Mouse (Mus musculus) limb, embryonic 11.5 days (tissue): ENCODE measurements around the gene Fgf12. TPM values are rescaled to one million over a fixed set of nuclear protein-coding genes. Genes with fewer than 3 reads are reported as not detected.

Source experiments
- ATAC-seq: fragments of 200-750 bp; cut with Nextera tagmentation; 2 replicates; pipeline ENCODE4 v1.8.0; 2017; ENCODE audit warnings: low read depth; ENCODE audit not compliant: insufficient number of reproducible peaks, low FRiP score, low TSS enrichment
- DNase-seq: peaks from one replicate; pipeline ENCODE4 v3.0.0-alpha.2; 2015; ENCODE audit warnings: low spot score
- H3K27ac ChIP-seq: fragments of 300-500 bp; sonication (generic); replicated peaks from 2 replicates; pipeline ENCODE4 v1.5.1; 2014; ENCODE audit warnings: low read depth, mild to moderate bottlenecking, low read length
- H3K27me3 ChIP-seq: fragments of 300-500 bp; sonication (generic); 2 replicates; pipeline ENCODE4 v1.6.1; 2014; ENCODE audit warnings: mild to moderate bottlenecking, low read length, mixed read lengths; ENCODE audit not compliant: control insufficient read depth, insufficient read depth
- H3K36me3 ChIP-seq: fragments of 300-500 bp; sonication (generic); 2 replicates; pipeline ENCODE4 v1.6.1; 2014; ENCODE audit warnings: mild to moderate bottlenecking, low read length, moderate library complexity, mixed read lengths; ENCODE audit not compliant: control insufficient read depth, insufficient read depth
- H3K4me1 ChIP-seq: fragments of 300-500 bp; sonication (generic); 2 replicates; pipeline ENCODE4 v1.6.1; 2014; ENCODE audit warnings: low read length, mixed read lengths; ENCODE audit not compliant: control insufficient read depth, insufficient read depth
- H3K4me2 ChIP-seq: fragments of 300-500 bp; sonication (generic); 2 replicates; pipeline ENCODE4 v1.6.1; 2014; ENCODE audit warnings: low read depth, mild to moderate bottlenecking, moderate library complexity; ENCODE audit not compliant: severe bottlenecking
- H3K4me3 ChIP-seq: fragments of 300-500 bp; sonication (generic); 2 replicates; pipeline ENCODE4 v1.5.1; 2014; ENCODE audit warnings: low read depth, low read length
- H3K9ac ChIP-seq: fragments of 300-500 bp; sonication (generic); 2 replicates; pipeline ENCODE4 v1.6.1; 2014; ENCODE audit warnings: mild to moderate bottlenecking, low read length
- H3K9me3 ChIP-seq: fragments of 300-500 bp; sonication (generic); 2 replicates; pipeline ENCODE4 v1.6.1; 2016; ENCODE audit warnings: low read length; ENCODE audit not compliant: control insufficient read depth
- WGBS: fragments of 180-500 bp; shearing (Covaris S2); extraction: QIAGEN DNeasy Blood & Tissue Kit; methylation state at CpG from one replicate; pipeline ENCODE4 v1.1.7; 2014; 5-methylcytosine and 5-hydroxymethylcytosine counted together
- polyA plus RNA-seq: library from polyadenylated mRNA; unstranded; fragments of >200 nt; fragmentation: Nextera tagmentation; extraction: Ambion mirVana; gene quantifications from 2 replicates; pipeline ENCODE4 v1.2.1, GENCODE M21; 2014

Fgf12 gene
- polyA plus RNA-seq, 1 experiment from 2014 or later: 1.0 TPM

- Histone ChIP-seq H3K9ac (no peak overlapping the region), H3K27me3 (no peaks in the 10 kb centered on the region)
- 80% methylated on average over 4 of the region's 4 CpGs for WGBS
These were observed 52.5 kb downstream of the Fgf12 start for GRCm38 (mm10) chr16:28700346-28700745.

GRCm38 (mm10) chr16:28696851-28697250, 56.0 kb downstream of the Fgf12 start:
- Histone ChIP-seq H3K27me3 (no peaks in the 10 kb centered on the region), H3K27ac (no peak overlapping the region), H3K4me3 (no peak overlapping the region), H3K9me3 (no peaks in the 10 kb centered on the region), H3K4me2 (no peak overlapping the region), H3K4me1 (no peaks in the 10 kb centered on the region), H3K9ac (no peak overlapping the region), H3K36me3 (no peaks in the 10 kb centered on the region)
- DNase-seq (no peak), ATAC-seq (no peak)
- 81% methylated on average over 3 of the region's 3 CpGs for WGBS

More at GRCm38 (mm10) chr16:28700346-28700745, 52.5 kb downstream of the Fgf12 start:
- ATAC-seq (no peak), DNase-seq (no peak)
- Histone ChIP-seq H3K4me2 (no peak overlapping the region), H3K36me3 (no peaks in the 10 kb centered on the region), H3K9me3 (no peaks in the 10 kb centered on the region), H3K27ac (no peak overlapping the region), H3K4me1 (no peaks in the 10 kb centered on the region), H3K4me3 (no peak overlapping the region)

- Histone ChIP-seq H3K9ac (no peak overlapping the region), H3K27ac (no peak overlapping the region), H3K36me3 (no peaks in the 10 kb centered on the region), H3K4me2 (no peak overlapping the region), H3K4me1 (no peaks in the 10 kb centered on the region), H3K27me3 (no peaks in the 10 kb centered on the region), H3K9me3 (no peaks in the 10 kb centered on the region), H3K4me3 (no peak overlapping the region)
- ATAC-seq: no peak
- no peak for DNase-seq
- 37% methylated on average over 15 of the region's 15 CpGs for WGBS
These were observed 58.6 kb downstream of the Fgf12 start for GRCm38 (mm10) chr16:28694113-28694899.

GRCm38 (mm10) chr16:28688861-28689385, 63.9 kb downstream of the Fgf12 start:
- Histone ChIP-seq H3K9ac (no peak overlapping the region), H3K4me2 (no peak overlapping the region), H3K4me3 (no peak overlapping the region), H3K4me1 (no peaks in the 10 kb centered on the region), H3K9me3 (no peaks in the 10 kb centered on the region), H3K27me3 (no peaks in the 10 kb centered on the region), H3K27ac (no peak overlapping the region), H3K36me3 (no peaks in the 10 kb centered on the region)
- 93% methylated on average over 9 of the region's 9 CpGs for WGBS
- ATAC-seq: no peak
- no peak for DNase-seq

GRCm38 (mm10) chr16:28681625-28682024, 71.2 kb downstream of the Fgf12 start:
- Histone ChIP-seq H3K4me1 (no peaks in the 10 kb centered on the region), H3K9me3 (no peaks in the 10 kb centered on the region), H3K27ac (no peak overlapping the region), H3K36me3 (no peaks in the 10 kb centered on the region), H3K4me3 (no peak overlapping the region), H3K4me2 (no peak overlapping the region), H3K9ac (no peak overlapping the region), H3K27me3 (no peaks in the 10 kb centered on the region)
- 91% methylated on average over 3 of the region's 3 CpGs for WGBS
- ATAC-seq (no peak), DNase-seq (no peak)

GRCm38 (mm10) chr16:28668815-28669347, 84.0 kb downstream of the Fgf12 start:
- Histone ChIP-seq H3K27ac (no peak overlapping the region), H3K9me3 (no peaks in the 10 kb centered on the region), H3K36me3 (no peaks in the 10 kb centered on the region), H3K27me3 (no peaks in the 10 kb centered on the region), H3K9ac (no peak overlapping the region), H3K4me2 (no peak overlapping the region), H3K4me3 (no peak overlapping the region), H3K4me1 (no peaks in the 10 kb centered on the region)
- 84% methylated on average over 5 of the region's 5 CpGs for WGBS
- ATAC-seq: no peak
- no peak for DNase-seq

GRCm38 (mm10) chr16:28652640-28653039, 100.2 kb downstream of the Fgf12 start:
- no peak for ATAC-seq

GRCm38 (mm10) chr16:28650589-28650988, 102.3 kb downstream of the Fgf12 start:
- H3K9ac ChIP-seq: no peak overlapping the region
- DNase-seq (no peak), ATAC-seq (no peak)
- no peaks in the 10 kb centered on the region for H3K9me3 ChIP-seq
- H3K4me3 ChIP-seq: no peak overlapping the region
- H3K36me3 ChIP-seq: no peaks in the 10 kb centered on the region
- H3K27me3 ChIP-seq: no peaks in the 10 kb centered on the region
- 63% methylated on average over 3 of the region's 3 CpGs for WGBS
- no peak overlapping the region for H3K27ac ChIP-seq
- H3K4me1 ChIP-seq: no peaks in the 10 kb centered on the region
- no peak overlapping the region for H3K4me2 ChIP-seq

More at GRCm38 (mm10) chr16:28652640-28653039, 100.2 kb downstream of the Fgf12 start:
- Histone ChIP-seq H3K27ac (no peak overlapping the region), H3K4me3 (no peak overlapping the region), H3K4me1 (no peaks in the 10 kb centered on the region), H3K9me3 (no peaks in the 10 kb centered on the region), H3K36me3 (no peaks in the 10 kb centered on the region), H3K4me2 (no peak overlapping the region), H3K9ac (no peak overlapping the region), H3K27me3 (no peaks in the 10 kb centered on the region)
- no peak for DNase-seq
- 88% methylated on average over 10 of the region's 10 CpGs for WGBS
